25 mouse cellular contexts compared by ENCODE assay signal in genomic region chr1:170069143-170069542, GRCm38 (mm10). TPM values are rescaled to one million over a fixed set of nuclear protein-coding genes. Genes with fewer than 3 reads are reported as not detected.
DNase-seq lines count a peak whose midpoint lies in the region; ATAC-seq and TF ChIP-seq lines count a peak whose summit lies in the region.
"Had no signal": no experiment of that assay in that cellular context is flagged by ENCODE, and none has a peak within 500 bp of the region (broad histone marks: within the 10 kb centered on the region; RNA-seq: fewer than 3 reads in every experiment).

No protein-coding gene starts in this region.

- H3K27me3 ChIP-seq in lung, postnatal 0 days (replicated peaks; ENCODE audit: insufficient read depth, low read length), result no peaks in the 10 kb centered on the region
- H3K27me3 ChIP-seq: forebrain, embryonic 15.5 days; heart, embryonic 13.5 days; hindbrain, embryonic 15.5 days; liver, embryonic 12.5 days; midbrain, embryonic 15.5 days; neural tube, embryonic 13.5 days had no signal

- no peak for TF ChIP-seq EP300 in lung, postnatal 0 days (IDR thresholded peaks at IDR 0.05)

- H3K4me2 ChIP-seq in lung, postnatal 0 days (replicated peaks; ENCODE audit: low read depth, low read length), result no peak overlapping the region
- H3K4me2 ChIP-seq: forebrain, embryonic 15.5 days; heart, embryonic 13.5 days; hindbrain, embryonic 15.5 days; liver, embryonic 12.5 days; midbrain, embryonic 15.5 days; neural tube, embryonic 13.5 days had no signal

- H3K27ac ChIP-seq in lung, postnatal 0 days (ENCODE audit: low read length), result no peak overlapping the region
- H3K27ac ChIP-seq: forebrain, embryonic 15.5 days; heart, embryonic 13.5 days; hindbrain, embryonic 10.5 days; hindbrain, embryonic 15.5 days; layer of hippocampus, adult 2 months; liver, embryonic 12.5 days; macrophage; midbrain, embryonic 10.5 days; midbrain, embryonic 15.5 days; neural tube, embryonic 13.5 days had no signal

- no peak for ATAC-seq in lung, postnatal 0 days
- ATAC-seq: forebrain, embryonic 15.5 days; inflammation-experienced regulatory T-cells, adult 6 months; liver, embryonic 12.5 days; liver, postnatal 0 days; midbrain, embryonic 15.5 days had no signal

- no peaks in the 10 kb centered on the region for H3K9me3 ChIP-seq in lung, postnatal 0 days (ENCODE audit: low read length)
- H3K9me3 ChIP-seq: forebrain, embryonic 15.5 days; heart, embryonic 13.5 days; hindbrain, embryonic 10.5 days; hindbrain, embryonic 15.5 days; liver, embryonic 12.5 days; midbrain, embryonic 10.5 days; midbrain, embryonic 15.5 days; neural tube, embryonic 13.5 days had no signal

- WGBS in lung, postnatal 0 days, result 83% methylated on average over 5 of the region's 5 CpGs

- no peak overlapping the region for H3K9ac ChIP-seq in lung, postnatal 0 days (replicated peaks; ENCODE audit: low read depth)
- H3K9ac ChIP-seq: forebrain, embryonic 15.5 days; heart, embryonic 13.5 days; hindbrain, embryonic 15.5 days; liver, embryonic 12.5 days; liver, postnatal 0 days; midbrain, embryonic 15.5 days; neural tube, embryonic 13.5 days had no signal

- DNase-seq in adrenal gland, adult 2 months, result peak; percentile 20
- no peak for DNase-seq in adrenal gland, postnatal 4 days (ENCODE audit: low spot score in 2 of 2)
- peak; percentile 84 for DNase-seq in heart, adult 11 months
- DNase-seq in heart, postnatal 14 days, result no peak
- peak; percentile 14 for DNase-seq in brain, adult 2 months (ENCODE audit: low read depth, low spot score)
- peak; percentile 37 for DNase-seq in skeletal muscle tissue, adult 2 months (ENCODE audit: low read depth, low spot score)
- no peak for DNase-seq in kidney, postnatal 36 days
- DNase-seq in lung, postnatal 0 days (ENCODE audit: low spot score), result no peak
- DNase-seq: cerebellum, adult 11-12 months; cerebellum, adult 9-11 months; heart, postnatal 10 days; kidney, adult 11 months; kidney, postnatal 14 days; liver, postnatal 0 days had no signal

- no peaks in the 10 kb centered on the region for H3K4me1 ChIP-seq in lung, postnatal 0 days (ENCODE audit: insufficient read depth, low read depth, low read length)
- H3K4me1 ChIP-seq: forebrain, embryonic 15.5 days; hindbrain, embryonic 10.5 days; hindbrain, embryonic 15.5 days; midbrain, embryonic 10.5 days; midbrain, embryonic 15.5 days; neural tube, embryonic 13.5 days had no signal

- no peaks in the 10 kb centered on the region for H3K36me3 ChIP-seq in lung, postnatal 0 days (ENCODE audit: insufficient read depth, low read length)
- H3K36me3 ChIP-seq: forebrain, embryonic 15.5 days; heart, embryonic 13.5 days; hindbrain, embryonic 10.5 days; hindbrain, embryonic 15.5 days; liver, embryonic 12.5 days; midbrain, embryonic 10.5 days; midbrain, embryonic 15.5 days; neural tube, embryonic 13.5 days had no signal

- intact Hi-C loops in heart, postnatal 14 days (cut with DNase I), result no loop called here

- H3K4me3 ChIP-seq in lung, postnatal 0 days (ENCODE audit: low read depth, low read length), result no peak overlapping the region
- H3K4me3 ChIP-seq: forebrain, embryonic 15.5 days; heart, embryonic 13.5 days; hindbrain, embryonic 10.5 days; hindbrain, embryonic 15.5 days; layer of hippocampus, adult 2 months; liver, embryonic 12.5 days; midbrain, embryonic 10.5 days; midbrain, embryonic 15.5 days; neural tube, embryonic 13.5 days had no signal

- no peak for TF ChIP-seq CTCF in lung, postnatal 0 days (IDR thresholded peaks at IDR 0.05)

RNA-seq across cellular contexts. Expression of gene Ddr2, which starts 41.4 kb away (rescaled TPM):
- total RNA-seq in adrenal gland, adult 2 months (2021), result 10 to 100 TPM; 17.2 to 23.0 TPM
- polyA plus RNA-seq in adrenal gland, adult 2 months (2012; rRNA removed), result 2.7 and 3.3 TPM in 2 replicates
- 10 to 100 TPM; 25.5 to 26.4 TPM for total RNA-seq in adrenal gland, postnatal 4 days (2021)
- total RNA-seq in heart, postnatal 14 days (2021), result 10 to 100 TPM; 25.3 to 26.8 TPM
- polyA plus RNA-seq in lung, postnatal 0 days (2015; fragmentation: Nextera tagmentation; extraction: Ambion mirVana), result 20.6 and 23.7 TPM in 2 replicates

Comparison
In these comparisons a context has a peak if more than half of its experiments do, and no peak if none do; other contexts are left out.
1. DNase-seq: peak in adrenal gland, adult 2 months (single experiment), heart, adult 11 months (single experiment), brain, adult 2 months (single experiment) and skeletal muscle tissue, adult 2 months (single experiment); none in adrenal gland, postnatal 4 days (0 of 2), heart, postnatal 14 days (0 of 2), kidney, postnatal 36 days (0 of 2) and lung, postnatal 0 days (single experiment).